Comparison of ENCODE assay signal across 17 mouse cellular contexts in genomic region chr5:111070361-111070760, GRCm38 (mm10).
"Had no signal": no experiment of that assay in that cellular context is flagged by ENCODE, and none has a peak within 500 bp of the region (broad histone marks: within the 10 kb centered on the region; RNA-seq: fewer than 3 reads in every experiment).

No protein-coding gene starts in this region.

- H3K4me2 ChIP-seq: lung, embryonic 14.5 days; midbrain, embryonic 12.5 days; neural tube, embryonic 13.5 days; neural tube, embryonic 15.5 days had no signal

- DNase-seq: lung, adult 18-20 months; lung, embryonic 14.5 days; lung, postnatal 10 days; lung, postnatal 4 days; midbrain, embryonic 14.5 days; right cerebral cortex, adult 18-20 months; right cerebral cortex, postnatal 25 days; right cerebral cortex, postnatal 4 days; spleen, adult 18-20 months; thymus, adult 18-20 months; thymus, postnatal 14 days; thymus, postnatal 36 days had no signal

- ATAC-seq: midbrain, embryonic 16.5 days had no signal

- H3K27me3 ChIP-seq: neural tube, embryonic 13.5 days; neural tube, embryonic 15.5 days had no signal

- H3K36me3 ChIP-seq: midbrain, embryonic 12.5 days; neural tube, embryonic 13.5 days; neural tube, embryonic 15.5 days had no signal

- H3K27ac ChIP-seq: midbrain, embryonic 12.5 days; neural tube, embryonic 13.5 days; neural tube, embryonic 15.5 days had no signal

- H3K9ac ChIP-seq: lung, embryonic 14.5 days; midbrain, embryonic 12.5 days; neural tube, embryonic 13.5 days; neural tube, embryonic 15.5 days had no signal

- H3K9me3 ChIP-seq: midbrain, embryonic 12.5 days; neural tube, embryonic 13.5 days; neural tube, embryonic 15.5 days had no signal

- H3K4me3 ChIP-seq: midbrain, embryonic 12.5 days; myocyte; neural tube, embryonic 13.5 days; neural tube, embryonic 15.5 days had no signal
